Mouse (Mus musculus) heart, postnatal 0 days (tissue): ENCODE data around the gene Ptpdc1. TPM values are rescaled to one million over a fixed set of nuclear protein-coding genes. Genes with fewer than 3 reads are reported as not detected.

Experiments
- ATAC-seq: fragments of 200-750 bp; cut with Nextera tagmentation; 2 replicates; pipeline ENCODE4 v1.8.0; 2017; ENCODE audit warnings: low read depth, moderate number of reproducible peaks, moderate library complexity; ENCODE audit not compliant: insufficient read depth
- DNase-seq: peaks from one replicate; pipeline ENCODE4 v3.0.0-alpha.2; 2016; ENCODE audit warnings: low spot score
- H3K27ac ChIP-seq: fragments of 300-500 bp; sonication (generic); 2 replicates; pipeline ENCODE4 v1.5.1; 2014; ENCODE audit warnings: low read depth, mild to moderate bottlenecking
- H3K27me3 ChIP-seq: fragments of 300-500 bp; sonication (generic); 2 replicates; pipeline ENCODE4 v1.6.1; 2014; ENCODE audit warnings: low read length, mixed read lengths; ENCODE audit not compliant: control insufficient read depth, insufficient read depth
- H3K36me3 ChIP-seq: fragments of 300-500 bp; sonication (generic); replicated peaks from 2 replicates; pipeline ENCODE4 v1.6.1; 2014; ENCODE audit warnings: low read length, mixed read lengths; ENCODE audit not compliant: control insufficient read depth, insufficient read depth
- H3K4me1 ChIP-seq: fragments of 300-500 bp; sonication (generic); 2 replicates; pipeline ENCODE4 v1.6.1; 2014; ENCODE audit warnings: antibody characterized with exemption; ENCODE audit not compliant: control insufficient read depth, insufficient read depth
- H3K4me2 ChIP-seq: fragments of 300-500 bp; sonication (generic); 2 replicates; pipeline ENCODE4 v1.6.1; 2014; ENCODE audit warnings: low read depth, mild to moderate bottlenecking, low read length, moderate library complexity
- H3K4me3 ChIP-seq: fragments of 300-500 bp; sonication (generic); 2 replicates; pipeline ENCODE4 v1.5.1; 2014; ENCODE audit warnings: low read depth, low read length
- H3K9ac ChIP-seq: fragments of 300-500 bp; sonication (generic); replicated peaks from 2 replicates; pipeline ENCODE4 v1.6.1; 2014; ENCODE audit warnings: low read depth, low read length, mixed read lengths
- H3K9me3 ChIP-seq: fragments of 300-500 bp; sonication (generic); replicated peaks from 2 replicates; pipeline ENCODE4 v1.6.1; 2016; ENCODE audit warnings: low read length; ENCODE audit not compliant: control insufficient read depth
- CTCF ChIP-seq: IDR thresholded peaks from 2 replicates; pipeline ENCODE4 v1.5.1; 2016; ENCODE audit warnings: antibody characterized with exemption, control low read depth, low read depth
- EP300 ChIP-seq: IDR thresholded peaks from 2 replicates; pipeline ENCODE4 v1.6.1; 2016; ENCODE audit warnings: antibody characterized with exemption, low read depth
- WGBS: fragments of 180-500 bp; shearing (Covaris S2); extraction: QIAGEN DNeasy Blood & Tissue Kit; methylation state at CpG from one replicate; pipeline ENCODE4 v1.1.7; 2014; 5-methylcytosine and 5-hydroxymethylcytosine counted together
- polyA plus RNA-seq: library from polyadenylated mRNA; unstranded; fragments of >200 nt; fragmentation: Nextera tagmentation; extraction: Ambion mirVana; gene quantifications from 2 replicates; pipeline ENCODE4 v1.2.1, GENCODE M21; 2015
- total RNA-seq: library from RNA; depleted of rRNA; stranded (reverse); fragments of >200 nt; gene quantifications from 2 replicates; pipeline ENCODE4 v1.2.3, GENCODE M21; 2014; ENCODE audit warnings: low replicate concordance

Gene Ptpdc1
- total and polyA plus RNA-seq, 2 experiments from 2014 or later, result 3.1 to 5.6 TPM

GRCm38 (mm10) chr13:48571298-48571697, 54.2 kb downstream of the Ptpdc1 start:
- 70% methylated on average over 5 of the region's 5 CpGs for WGBS
- Histone ChIP-seq H3K27me3 (no peaks in the 10 kb centered on the region), H3K9me3 (no peaks in the 10 kb centered on the region), H3K9ac (no peak overlapping the region), H3K4me1 (peaks cover 10% of the 10 kb centered on the region; the same call in 1 of the 2 replicates), H3K27ac (no peak overlapping the region), H3K4me2 (no peak overlapping the region), H3K4me3 (no peak overlapping the region), H3K36me3 (no peaks in the 10 kb centered on the region)
- ATAC-seq, result no peak
- TF ChIP-seq CTCF (no peak), EP300 (no peak)
- no peak for DNase-seq

DNA sequence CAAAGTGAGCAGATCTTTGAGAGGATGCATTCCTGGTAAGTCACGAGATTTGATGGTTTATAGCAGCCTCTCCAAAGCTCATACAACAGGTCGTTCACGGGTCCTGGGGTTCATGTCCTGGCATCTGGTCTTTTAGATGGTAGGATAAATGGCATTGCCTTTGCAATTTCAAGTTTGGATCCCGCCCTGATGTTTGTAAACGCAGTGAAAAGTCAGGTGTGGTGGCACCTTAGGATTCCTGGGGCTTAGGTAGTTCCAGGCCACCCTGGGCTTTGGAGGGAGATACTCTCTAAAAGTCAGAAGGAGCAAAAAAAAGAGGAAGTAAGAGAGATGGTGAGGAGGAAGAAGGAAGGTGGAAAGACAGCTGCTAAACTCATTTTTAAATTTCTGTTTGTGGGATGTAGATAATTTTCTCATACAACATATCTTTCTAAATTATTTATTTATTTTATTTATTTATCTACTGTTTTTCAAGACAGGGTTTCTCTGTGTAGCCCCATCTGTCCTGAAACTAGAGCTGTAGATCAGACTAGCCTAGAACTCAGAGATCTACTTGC, 55.8 kb downstream of the Ptpdc1 start:
- WGBS, result 67% methylated on average over 5 of the region's 5 CpGs
- no peaks in the 10 kb centered on the region for H3K9me3 ChIP-seq
- DNase-seq (no peak), ATAC-seq (no peak)
- peaks cover 16% of the 10 kb centered on the region; the same call in 1 of the 2 replicates for H3K4me1 ChIP-seq
- TF ChIP-seq CTCF (no peak), EP300 (no peak)
- no peak overlapping the region for H3K27ac ChIP-seq
- no peaks in the 10 kb centered on the region for H3K27me3 ChIP-seq
- no peak overlapping the region for H3K4me3 ChIP-seq
- H3K4me2 ChIP-seq, result no peak overlapping the region
- H3K9ac ChIP-seq, result no peak overlapping the region
- H3K36me3 ChIP-seq, result no peaks in the 10 kb centered on the region

DNA sequence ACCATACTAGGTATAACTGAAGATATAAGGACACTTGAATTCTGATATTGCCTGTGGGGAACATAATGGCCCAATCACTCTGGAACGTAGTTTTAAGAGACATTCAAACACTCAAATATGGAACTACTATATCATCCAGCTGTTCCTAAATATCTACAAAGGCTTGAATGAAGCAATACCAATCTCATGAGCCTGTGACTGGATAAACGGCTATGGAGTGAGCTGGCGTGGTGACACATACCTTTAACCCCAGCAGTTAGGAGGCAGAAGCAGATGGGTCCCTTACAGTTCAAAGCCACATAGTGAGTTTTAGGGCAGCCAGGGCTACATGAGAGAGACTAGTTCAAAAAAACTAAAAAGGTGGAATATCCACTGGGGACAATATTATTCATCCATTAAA, 57.8 kb downstream of the Ptpdc1 start:
- Histone ChIP-seq H3K4me1 (peaks cover 16% of the 10 kb centered on the region; the same call in 1 of the 2 replicates), H3K9me3 (no peaks in the 10 kb centered on the region), H3K4me3 (no peak overlapping the region), H3K36me3 (no peaks in the 10 kb centered on the region), H3K4me2 (no peak overlapping the region), H3K27ac (no peak overlapping the region), H3K9ac (no peak overlapping the region), H3K27me3 (no peaks in the 10 kb centered on the region)
- TF ChIP-seq CTCF (no peak), EP300 (no peak)
- 77% methylated on average over 3 of the region's 3 CpGs for WGBS
- DNase-seq (no peak), ATAC-seq (no peak)

GRCm38 (mm10) chr13:48566116-48566935, 59.1 kb downstream of the Ptpdc1 start:
- Histone ChIP-seq H3K4me3 (no peak overlapping the region), H3K9ac (peak overlapping the region; percentile 12)
- 5% methylated on average over 13 of the region's 13 CpGs for WGBS

GRCm38 (mm10) chr13:48564881-48565600, 60.4 kb downstream of the Ptpdc1 start:
- H3K4me3 ChIP-seq, result no peak overlapping the region
- H3K36me3 ChIP-seq, result no peaks in the 10 kb centered on the region
- peaks cover 16% of the 10 kb centered on the region; the same call in 1 of the 2 replicates for H3K4me1 ChIP-seq
- H3K4me2 ChIP-seq, result no peak overlapping the region
- 65% methylated on average over 5 of the region's 5 CpGs for WGBS
- DNase-seq (no peak), ATAC-seq (no peak)
- no peaks in the 10 kb centered on the region for H3K9me3 ChIP-seq
- peak overlapping the region; percentile 83; the same call in 1 of the 2 replicates for H3K27ac ChIP-seq
- TF ChIP-seq CTCF (no peak), EP300 (no peak)
- H3K27me3 ChIP-seq, result no peaks in the 10 kb centered on the region
- H3K9ac ChIP-seq, result no peak overlapping the region

More at GRCm38 (mm10) chr13:48566116-48566935, 59.1 kb downstream of the Ptpdc1 start:
- no peak for TF ChIP-seq EP300
- TF ChIP-seq CTCF, result no peak
- no peaks in the 10 kb centered on the region for H3K36me3 ChIP-seq
- H3K4me2 ChIP-seq, result peak overlapping the region; percentile 14; the same call in 1 of the 2 replicates
- DNase-seq (peak; percentile 84), ATAC-seq (peak; percentile 83)
- no peaks in the 10 kb centered on the region for H3K9me3 ChIP-seq
- peaks cover 16% of the 10 kb centered on the region; the same call in 1 of the 2 replicates for H3K4me1 ChIP-seq
- H3K27ac ChIP-seq, result peak overlapping the region; percentile 83
- H3K27me3 ChIP-seq, result no peaks in the 10 kb centered on the region
